ENCODE assay signal across 8 mouse cellular contexts in the genomic region with DNA sequence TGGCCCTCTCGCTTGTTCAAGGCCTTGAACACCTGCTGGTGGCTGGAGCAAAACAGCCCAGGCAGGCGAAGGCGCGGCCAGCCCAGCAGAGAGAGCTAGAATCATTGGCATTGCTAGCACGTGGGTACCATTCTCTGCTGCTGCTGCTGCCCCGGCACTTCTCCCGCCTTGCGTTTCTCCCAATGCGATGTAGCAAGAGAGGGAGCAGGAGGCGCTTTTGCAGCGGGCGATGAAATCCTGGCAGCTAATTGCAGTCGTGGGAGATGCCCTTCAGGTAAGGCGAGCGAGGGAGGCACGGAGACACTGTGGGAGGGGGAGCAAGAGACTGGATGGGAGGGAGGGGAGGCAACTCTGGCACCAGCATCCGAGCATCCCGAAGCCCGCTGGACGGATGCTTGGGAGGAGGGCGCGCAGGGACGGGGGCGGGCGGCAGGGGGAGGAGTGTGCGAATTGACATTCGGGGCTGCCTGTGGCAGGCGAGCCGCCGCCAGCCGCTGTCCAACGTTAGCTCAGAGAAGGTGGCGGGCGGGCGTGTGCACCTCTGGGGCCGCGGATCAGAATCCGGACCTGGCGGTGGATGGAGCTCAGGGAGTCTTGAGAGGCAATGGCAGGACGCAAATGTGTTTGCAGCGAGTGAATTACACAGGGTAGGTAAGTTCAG.
DNase-seq lines count a peak whose midpoint lies in the region; ATAC-seq and TF ChIP-seq lines count a peak whose summit lies in the region.

No protein-coding gene starts in this region.

- H3K9ac ChIP-seq in intestine, embryonic 14.5 days (ENCODE audit: low read length) = no peak overlapping the region
- H3K9ac ChIP-seq in intestine, postnatal 0 days (ENCODE audit: low read depth, low read length) = no peak overlapping the region
- H3K9ac ChIP-seq in forebrain, embryonic 15.5 days (replicated peaks) = peak overlapping the region; percentile 68
- H3K9ac ChIP-seq in stomach, embryonic 14.5 days (replicated peaks; ENCODE audit: low read depth, low read length) = no peak overlapping the region

- H3K27me3 ChIP-seq in intestine, embryonic 14.5 days (replicated peaks; ENCODE audit: control insufficient read depth, insufficient read depth, low read length) = peaks cover 33% of the 10 kb centered on the region
- H3K27me3 ChIP-seq in intestine, postnatal 0 days (replicated peaks; ENCODE audit: control insufficient read depth, insufficient read depth, low read length) = peaks cover 14% of the 10 kb centered on the region
- H3K27me3 ChIP-seq in forebrain, embryonic 15.5 days = no peaks in the 10 kb centered on the region
- 0 out of 2 replicates have a peak, but pooled peaks cover 19% of the 10 kb centered on the region for H3K27me3 ChIP-seq in stomach, embryonic 14.5 days (ENCODE audit: control insufficient read depth, insufficient read depth, low read length)

- peak overlapping the region; percentile 20 for H3K4me3 ChIP-seq in intestine, embryonic 14.5 days (ENCODE audit: low read depth, low read length)
- H3K4me3 ChIP-seq in intestine, postnatal 0 days (ENCODE audit: low read depth, low read length) = no peak overlapping the region
- peak overlapping the region; percentile 53 for H3K4me3 ChIP-seq in forebrain, embryonic 15.5 days
- H3K4me3 ChIP-seq in layer of hippocampus, adult 2 months = peak overlapping the region; percentile 73
- H3K4me3 ChIP-seq in stomach, embryonic 14.5 days (ENCODE audit: low read depth, low read length) = peak overlapping the region; percentile 19; the same call in 1 of the 2 replicates

- under 1% methylated on average over 41 of the region's 41 CpGs for WGBS in intestine, embryonic 14.5 days
- 1% methylated on average over 39 of the region's 41 CpGs for WGBS in intestine, postnatal 0 days
- WGBS in forebrain, embryonic 15.5 days = 1% methylated on average over 41 of the region's 41 CpGs
- WGBS in stomach, embryonic 14.5 days = under 1% methylated on average over 41 of the region's 41 CpGs

- no peaks in the 10 kb centered on the region for H3K4me1 ChIP-seq in intestine, embryonic 14.5 days (replicated peaks; ENCODE audit: control insufficient read depth, insufficient read depth, low read length)
- H3K4me1 ChIP-seq in intestine, postnatal 0 days (replicated peaks; ENCODE audit: control insufficient read depth, insufficient read depth, low read length) = no peaks in the 10 kb centered on the region
- peaks cover 37% of the 10 kb centered on the region for H3K4me1 ChIP-seq in forebrain, embryonic 15.5 days
- H3K4me1 ChIP-seq in stomach, embryonic 14.5 days (ENCODE audit: control insufficient read depth, insufficient read depth, low read length) = no peaks in the 10 kb centered on the region

- no peaks in the 10 kb centered on the region for H3K36me3 ChIP-seq in intestine, embryonic 14.5 days (ENCODE audit: control insufficient read depth, insufficient read depth, low read length)
- H3K36me3 ChIP-seq in intestine, postnatal 0 days (ENCODE audit: control insufficient read depth, insufficient read depth) = no peaks in the 10 kb centered on the region
- H3K36me3 ChIP-seq in forebrain, embryonic 15.5 days = no peaks in the 10 kb centered on the region
- H3K36me3 ChIP-seq in stomach, embryonic 14.5 days (ENCODE audit: control insufficient read depth, insufficient read depth, low read length) = no peaks in the 10 kb centered on the region

- ATAC-seq in intestine, embryonic 14.5 days (replicated peaks; ENCODE audit: low FRiP score, low TSS enrichment, low read depth) = no peak
- ATAC-seq in intestine, postnatal 0 days = no peak
- ATAC-seq in forebrain, embryonic 15.5 days (replicated peaks) = peak; percentile 89
- peak; percentile 28; the same call in 1 of the 2 replicates for ATAC-seq in stomach, embryonic 14.5 days (ENCODE audit: insufficient number of reproducible peaks, insufficient read depth, low FRiP score, low read depth)

- no peak overlapping the region for H3K27ac ChIP-seq in intestine, embryonic 14.5 days (ENCODE audit: low read depth)
- H3K27ac ChIP-seq in intestine, postnatal 0 days (ENCODE audit: low read depth, low read length) = no peak overlapping the region
- H3K27ac ChIP-seq in forebrain, embryonic 15.5 days (replicated peaks) = peak overlapping the region; percentile 93
- peak overlapping the region; percentile 85 for H3K27ac ChIP-seq in layer of hippocampus, adult 2 months
- H3K27ac ChIP-seq in stomach, embryonic 14.5 days (ENCODE audit: low read length) = no peak overlapping the region

- peak; percentile 54 for DNase-seq in intestine, embryonic 14.5 days (ENCODE audit: low spot score)
- DNase-seq in cerebellum, adult 11 months = peak; percentile 75
- peak; percentile 58 to 59 for DNase-seq in layer of hippocampus, adult 2 months (ENCODE audit: low spot score in 2 of 2)
- DNase-seq in mesoderm, embryonic 11.5 days (ENCODE audit: low read depth, low spot score) = peak; percentile 47
- no peak for DNase-seq in gastrocnemius, postnatal 25 days

- no peaks in the 10 kb centered on the region for H3K9me3 ChIP-seq in intestine, embryonic 14.5 days (ENCODE audit: control insufficient read depth, low read length)
- H3K9me3 ChIP-seq in intestine, postnatal 0 days (ENCODE audit: control insufficient read depth) = no peaks in the 10 kb centered on the region
- H3K9me3 ChIP-seq in forebrain, embryonic 15.5 days = no peaks in the 10 kb centered on the region
- H3K9me3 ChIP-seq in stomach, embryonic 14.5 days (ENCODE audit: control insufficient read depth, low read depth, low read length) = no peaks in the 10 kb centered on the region

- H3K4me2 ChIP-seq in intestine, embryonic 14.5 days (ENCODE audit: low read length) = peak overlapping the region; percentile 40
- H3K4me2 ChIP-seq in intestine, postnatal 0 days (replicated peaks; ENCODE audit: low read depth) = no peak overlapping the region
- H3K4me2 ChIP-seq in forebrain, embryonic 15.5 days (replicated peaks) = peak overlapping the region; percentile 79
- H3K4me2 ChIP-seq in stomach, embryonic 14.5 days (replicated peaks; ENCODE audit: low read depth, low read length) = peak overlapping the region; percentile 37

- TF ChIP-seq CTCF in intestine, postnatal 0 days (IDR thresholded peaks at IDR 0.05; ENCODE audit: low read depth) = no peak
- peak; percentile 14 for TF ChIP-seq CTCF in layer of hippocampus, adult 2 months (conservative IDR thresholded peaks at IDR 0.05)

Comparison
In these comparisons a context has a peak if more than half of its experiments do, and no peak if none do; other contexts are left out.
1. ATAC-seq: peak in forebrain, embryonic 15.5 days (single experiment) and stomach, embryonic 14.5 days (single experiment); none in intestine, embryonic 14.5 days (single experiment) and intestine, postnatal 0 days (single experiment).
2. H3K27ac ChIP-seq: peak in forebrain, embryonic 15.5 days (single experiment) and layer of hippocampus, adult 2 months (single experiment); none in intestine, embryonic 14.5 days (single experiment), intestine, postnatal 0 days (single experiment) and stomach, embryonic 14.5 days (single experiment).